Mouse (Mus musculus) adrenal gland, postnatal 25 days (tissue): ENCODE measurements around the gene Dnajb12. TPM values are rescaled to one million over a fixed set of nuclear protein-coding genes. Genes with fewer than 3 reads are reported as not detected.

Source experiments
- DNase-seq: peaks from one replicate; pipeline ENCODE4 v3.0.0; 2021; ENCODE audit warnings: mixed read lengths
- total RNA-seq: library from RNA; stranded (reverse); gene quantifications from 2 replicates; pipeline ENCODE4 v1.2.3, GENCODE M21; 2021

The Dnajb12 gene
- total RNA-seq, 1 experiment from 2014 or later = 69.2 TPM

DNA sequence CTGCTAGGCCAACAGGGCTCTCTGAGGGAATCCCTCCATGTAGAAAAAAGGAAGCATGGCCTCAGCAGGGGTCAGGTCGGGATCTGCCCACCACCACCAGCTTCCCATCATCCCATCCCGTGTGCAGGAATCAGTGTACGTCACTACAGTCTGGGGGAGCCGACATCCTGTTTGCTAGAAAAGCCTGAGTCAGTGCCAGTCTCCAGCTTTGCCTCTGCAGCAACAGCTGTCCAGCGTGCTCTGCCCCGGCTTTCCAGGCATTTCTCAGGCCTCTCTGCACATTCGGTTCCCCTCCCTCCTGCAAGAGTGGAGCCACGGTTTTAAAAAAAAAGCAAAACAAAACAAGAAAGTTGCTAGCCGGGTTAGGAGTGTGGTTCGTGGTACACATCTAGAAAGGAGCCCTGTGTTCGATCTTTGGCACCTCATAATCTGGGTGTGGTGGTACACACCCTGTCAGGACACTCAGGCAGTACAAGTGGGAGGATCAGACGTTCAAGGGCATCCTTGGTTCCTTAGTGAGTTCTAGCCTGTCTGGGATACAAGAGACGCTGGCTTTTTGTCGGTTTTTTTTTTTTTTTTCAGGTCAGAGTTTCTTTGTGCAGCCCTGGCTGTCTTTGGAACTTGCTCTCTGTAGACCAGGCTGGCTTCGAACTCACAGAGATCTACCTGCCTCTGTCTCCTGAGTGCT, 40.3 kb downstream of the Dnajb12 start:
- no peak for DNase-seq

DNA sequence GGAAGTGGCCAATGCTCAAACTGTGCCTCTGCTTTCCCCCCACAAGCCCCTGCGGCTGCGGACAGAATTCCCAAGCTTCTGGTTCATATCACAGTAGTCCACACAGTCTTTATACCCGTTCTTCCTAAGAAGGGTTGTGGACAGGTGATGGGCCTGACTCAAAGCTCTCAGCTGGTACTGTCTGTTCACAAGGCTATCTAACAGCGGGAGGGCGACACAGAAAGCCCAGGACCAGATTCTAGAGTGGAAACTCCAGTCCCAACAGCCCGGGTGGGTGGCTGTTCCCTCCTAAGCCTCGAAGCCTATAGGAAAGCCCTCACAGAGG, 41.1 kb downstream of the Dnajb12 start:
- no peak for DNase-seq

DNA sequence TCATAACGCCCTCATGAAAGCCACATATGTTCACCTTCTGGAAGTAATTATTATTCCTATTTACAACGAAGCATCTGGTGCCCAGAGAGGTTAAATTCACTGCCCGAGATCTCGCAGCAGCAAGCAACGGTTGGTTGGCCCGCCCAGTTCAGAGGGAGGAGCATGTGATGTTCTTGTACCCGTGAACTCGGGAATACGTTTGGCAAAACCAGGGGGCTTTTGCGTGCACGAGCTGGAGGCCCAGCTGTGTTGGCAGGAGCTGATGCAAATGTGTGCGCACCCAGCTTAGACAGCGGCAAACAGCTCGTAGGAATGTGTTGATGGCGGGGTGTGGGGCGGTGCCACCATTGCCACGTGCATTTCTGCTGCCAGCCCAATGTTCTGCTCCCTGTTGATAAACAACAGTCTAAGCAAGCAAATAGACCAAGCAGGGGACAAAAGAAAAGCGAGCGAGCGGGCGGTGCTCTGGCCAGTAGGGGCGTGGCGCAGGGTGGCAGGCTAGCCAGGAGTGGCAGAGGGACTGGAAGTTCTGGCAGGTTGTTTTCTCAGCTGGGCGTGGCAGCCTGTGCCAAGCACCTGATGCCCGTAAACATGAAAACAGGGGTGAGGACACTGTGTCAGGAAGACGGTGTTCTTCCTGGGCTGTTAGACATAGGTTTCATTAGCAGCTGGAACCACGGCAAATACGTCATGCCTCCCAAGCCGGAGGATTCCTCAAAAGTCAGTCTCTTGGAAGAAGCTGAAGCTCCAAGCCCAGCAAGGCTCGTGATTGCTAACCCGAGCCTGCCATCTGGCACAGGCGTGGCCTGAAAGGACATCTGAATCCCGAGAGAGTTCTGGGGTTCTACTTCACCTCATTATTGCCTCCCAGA, 41.7 kb downstream of the Dnajb12 start:
- DNase-seq = peak; percentile 78

DNA sequence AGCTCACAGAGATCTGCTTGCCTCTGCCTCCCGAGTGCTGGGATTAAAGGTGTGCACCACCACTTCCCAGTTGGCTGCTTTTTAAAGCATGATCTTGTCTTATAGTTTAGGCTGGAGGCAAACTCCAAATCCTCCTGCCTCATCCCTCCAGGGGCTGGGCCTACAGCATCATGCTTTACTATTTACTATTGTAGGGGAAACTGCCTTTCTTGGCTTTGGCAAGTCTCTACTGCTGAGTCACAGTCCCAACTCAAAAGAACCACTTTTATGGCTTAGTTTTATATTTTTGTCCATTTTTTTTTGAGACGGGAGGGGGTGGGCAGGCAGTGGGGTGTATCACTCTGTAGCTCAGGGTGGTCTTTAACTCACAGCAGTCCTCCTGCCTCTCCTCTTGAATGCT, 44.1 kb downstream of the Dnajb12 start:
- DNase-seq = no peak

DNA sequence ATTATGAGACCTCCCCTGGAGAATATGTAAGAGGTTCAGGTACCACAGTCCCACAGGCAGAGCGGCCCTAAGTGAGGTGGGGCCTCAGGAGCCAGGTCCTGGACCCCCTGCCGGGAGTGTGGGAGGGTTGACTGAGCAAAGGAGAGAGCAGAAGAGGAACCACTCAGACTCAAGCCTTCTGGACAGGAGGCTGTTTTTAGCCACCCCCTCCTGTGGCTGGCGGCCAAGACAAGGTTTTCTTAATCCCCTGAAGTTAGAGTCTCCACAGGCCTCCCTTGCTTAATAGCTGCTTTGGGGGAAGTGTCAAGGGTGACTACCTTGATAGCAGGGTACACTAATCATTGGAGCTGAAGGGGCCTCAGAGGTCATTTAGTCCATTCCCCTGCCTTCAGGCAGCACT, 44.9 kb downstream of the Dnajb12 start:
- DNase-seq = no peak

DNA sequence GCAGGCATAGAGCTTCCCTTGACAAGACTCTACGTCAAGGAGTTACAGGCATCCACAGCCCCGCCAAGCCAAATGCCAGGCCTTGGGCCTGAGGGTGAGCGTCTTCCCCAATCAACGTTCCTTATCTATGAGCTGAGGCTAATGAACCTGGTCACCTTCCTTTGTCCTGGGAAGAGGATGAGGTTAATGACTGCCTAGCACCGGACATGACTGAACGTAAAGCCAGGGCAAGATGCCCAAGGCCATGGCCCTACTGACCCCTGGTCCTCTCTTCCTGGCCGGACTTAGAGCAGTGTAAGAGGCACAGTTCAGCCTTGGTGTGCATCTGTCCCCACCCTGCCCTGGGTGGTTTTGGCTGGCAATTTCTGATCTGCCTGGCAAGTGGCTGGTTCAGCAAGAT, 49.8 kb downstream of the Dnajb12 start:
- DNase-seq = no peak

DNA sequence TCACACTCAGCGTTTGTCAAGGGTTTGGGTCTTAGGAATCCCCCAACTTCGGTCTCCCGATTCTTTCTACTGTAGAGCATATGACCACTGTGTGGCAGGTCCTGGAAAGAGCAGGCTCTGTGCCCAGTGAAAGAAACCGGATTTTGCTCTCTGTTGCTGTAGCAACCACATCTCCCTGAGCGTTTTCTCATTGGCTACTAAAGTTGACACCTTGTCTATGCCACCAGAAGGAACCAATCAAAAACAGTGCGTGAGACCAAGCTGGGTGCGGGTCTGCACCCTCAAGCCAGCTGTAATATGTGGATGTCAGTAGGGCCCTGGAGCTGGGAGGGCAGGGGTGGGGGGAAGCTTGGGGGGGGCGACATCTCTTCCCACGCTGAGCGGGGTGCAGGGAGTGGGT, 51.6 kb downstream of the Dnajb12 start:
- no peak for DNase-seq

DNA sequence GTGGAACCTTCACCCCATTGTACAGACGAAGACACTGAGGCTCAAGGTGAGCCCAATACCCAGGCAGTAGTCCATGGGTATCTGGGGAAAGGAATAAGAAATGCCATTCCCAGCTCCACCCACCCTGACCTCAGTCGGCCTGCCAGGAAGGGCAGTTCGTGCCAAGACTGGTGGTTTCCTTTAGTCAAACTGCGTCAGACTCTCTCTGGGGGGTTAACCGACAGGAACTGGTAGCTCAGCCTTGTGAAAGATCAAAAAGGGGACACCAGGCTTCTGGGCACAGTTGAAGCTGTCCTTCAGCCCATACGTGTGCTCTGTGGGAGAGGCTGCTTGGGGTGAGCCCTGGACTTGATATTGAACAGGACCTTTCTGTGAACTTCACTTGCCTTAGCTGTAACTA, 53.2 kb downstream of the Dnajb12 start:
- DNase-seq = no peak

DNA sequence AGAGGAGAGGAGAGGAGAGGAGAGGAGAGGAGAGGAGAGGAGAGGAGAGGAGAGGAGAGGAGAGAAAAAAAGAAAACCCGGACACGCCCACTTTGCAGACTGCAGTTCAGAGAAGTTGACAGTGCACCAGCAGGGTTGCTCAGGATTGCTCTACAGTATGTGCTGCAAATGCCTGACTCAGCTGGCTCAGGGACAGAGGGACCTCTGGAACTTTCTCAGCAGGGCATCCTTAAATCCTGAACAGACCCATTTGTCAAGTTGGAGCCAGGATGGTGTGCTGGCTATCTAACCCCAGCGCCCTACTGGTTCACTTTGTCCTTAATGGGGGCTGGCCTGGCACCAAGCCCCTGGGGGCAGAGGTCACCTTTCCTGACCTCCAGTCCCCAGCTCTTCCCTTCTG, 54.7 kb downstream of the Dnajb12 start:
- DNase-seq = no peak

DNA sequence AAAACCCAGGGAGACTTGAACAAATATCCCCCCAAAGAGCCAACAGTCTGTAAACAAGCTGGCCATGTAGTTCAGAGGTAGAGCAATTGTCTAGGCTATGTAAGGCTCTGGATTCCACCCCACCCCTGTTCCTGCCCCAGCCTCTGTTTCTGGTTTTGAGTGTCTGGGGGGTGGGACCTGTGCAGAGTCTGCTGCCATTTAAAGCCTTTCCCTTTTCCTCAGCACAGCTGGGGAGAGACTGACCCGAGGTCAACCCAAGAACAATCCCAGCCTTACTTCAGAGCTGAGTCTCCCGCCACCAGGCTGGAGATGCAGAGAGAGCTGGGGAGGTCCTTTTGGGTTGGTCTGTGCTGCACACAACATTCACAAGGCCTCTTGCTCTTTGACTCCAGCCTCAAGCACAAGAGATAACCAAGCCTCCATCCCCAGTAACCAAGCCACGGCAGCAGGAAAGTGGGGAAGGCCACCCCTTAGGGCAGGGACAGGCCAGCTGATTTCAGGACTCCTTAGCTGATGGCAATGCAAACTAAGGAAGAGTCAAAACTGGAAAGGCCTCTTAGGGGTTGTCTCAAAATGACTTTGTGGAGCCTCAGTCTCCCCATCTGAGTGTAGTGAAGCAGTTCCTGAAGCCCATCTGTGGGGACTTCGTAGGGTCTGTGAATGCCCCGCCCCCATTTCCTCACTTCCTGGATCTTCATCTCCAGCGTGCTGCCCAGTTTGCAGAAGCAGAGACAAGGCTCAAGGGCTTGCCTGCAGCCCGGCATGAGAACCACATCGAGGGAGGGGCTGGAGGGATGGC, 56.9 kb downstream of the Dnajb12 start:
- DNase-seq = no peak

DNA sequence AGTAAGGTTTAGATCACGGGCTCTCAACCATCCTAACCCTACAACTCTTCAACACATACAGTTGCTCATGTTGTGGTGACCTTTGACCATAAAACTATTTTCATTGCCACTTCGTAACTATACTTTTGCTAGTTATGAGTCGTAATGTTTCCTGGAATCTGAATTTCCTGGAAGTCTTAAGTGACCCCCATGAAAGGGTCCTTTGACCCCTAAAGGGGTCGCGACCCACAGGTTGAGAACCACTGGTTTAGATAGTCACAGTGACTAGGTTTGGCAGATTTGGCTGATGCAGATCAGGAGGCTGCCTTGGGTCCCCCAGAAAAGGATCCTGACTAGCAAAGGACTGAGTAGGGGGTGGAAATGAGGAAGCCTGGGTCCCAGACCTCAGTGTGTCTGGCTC, 59.3 kb downstream of the Dnajb12 start:
- no peak for DNase-seq

DNA sequence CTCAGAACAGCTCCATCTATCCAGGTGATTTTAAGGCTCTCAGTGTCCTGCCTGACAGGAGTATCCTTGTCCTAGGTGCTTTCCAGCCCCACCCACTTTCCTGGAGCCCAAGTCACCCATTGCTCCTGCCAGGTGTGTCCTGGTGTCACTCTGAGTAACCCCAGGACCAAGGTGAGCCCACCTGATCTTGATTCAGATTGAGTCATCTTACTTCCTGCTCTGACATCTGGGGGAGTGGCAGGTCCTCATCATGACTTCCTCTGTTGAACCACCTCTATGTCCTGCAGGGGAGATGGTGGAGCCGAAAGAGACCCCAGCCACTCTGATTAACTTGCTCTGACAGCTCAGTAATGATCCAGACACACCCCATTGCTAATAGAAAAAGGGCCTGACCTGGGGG, 59.7 kb downstream of the Dnajb12 start:
- DNase-seq = no peak

DNA sequence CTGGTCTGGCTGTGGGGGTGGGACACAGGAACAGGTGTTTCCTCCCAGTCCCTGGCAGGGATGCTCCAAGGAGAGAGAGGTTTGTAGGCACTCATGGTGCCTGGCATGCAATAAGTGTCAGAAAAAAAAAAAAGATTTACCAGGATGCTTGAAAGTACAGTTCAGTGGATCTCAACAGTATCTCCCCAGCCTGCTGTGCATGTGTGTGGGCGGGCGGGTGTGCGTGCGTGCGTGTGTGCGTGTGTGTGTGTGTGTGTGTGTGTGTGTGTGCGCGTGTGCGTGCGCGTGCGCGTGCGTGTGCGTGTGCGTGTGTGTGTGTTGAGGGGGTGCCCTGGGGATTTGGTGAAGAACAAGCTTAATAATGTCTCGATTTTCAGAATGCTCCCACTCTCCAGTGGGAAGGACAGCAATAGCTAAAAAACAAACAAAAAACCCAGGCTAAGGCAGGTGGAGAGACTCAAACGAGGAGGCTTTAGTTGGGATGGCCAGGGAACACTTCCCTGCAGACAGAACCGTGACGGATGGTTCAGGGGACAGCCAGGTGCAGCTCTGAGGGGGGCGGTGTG, 63.0 kb downstream of the Dnajb12 start:
- no peak for DNase-seq

DNA sequence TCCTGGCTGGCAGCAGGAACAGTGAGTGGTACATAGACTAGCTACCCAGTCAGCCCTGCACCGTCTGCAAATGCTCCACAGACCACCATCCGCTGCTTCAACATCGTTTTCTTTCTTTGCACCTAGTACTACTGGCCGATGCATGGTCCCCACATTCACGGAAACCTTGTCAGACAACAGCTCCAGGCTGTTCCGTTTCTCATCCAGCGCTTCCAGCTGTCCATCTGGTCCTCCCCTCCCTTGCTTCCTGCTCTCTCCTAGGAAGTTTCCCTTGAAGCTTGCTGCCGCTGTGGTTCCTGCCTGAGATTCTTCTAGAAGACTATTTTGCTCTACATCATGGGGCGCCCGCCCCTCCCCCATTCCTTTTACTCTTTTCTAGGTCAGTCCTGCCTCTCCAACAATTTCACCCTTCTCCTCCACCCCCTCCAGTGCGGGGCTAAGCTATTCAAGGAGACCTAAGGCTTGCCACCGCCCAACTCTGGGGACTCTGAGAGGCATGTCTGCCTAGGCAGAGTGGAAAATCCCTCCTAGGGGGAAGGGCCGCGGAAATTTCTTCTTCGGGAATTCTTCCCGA, 63.6 kb downstream of the Dnajb12 start:
- DNase-seq = peak; percentile 49

DNA sequence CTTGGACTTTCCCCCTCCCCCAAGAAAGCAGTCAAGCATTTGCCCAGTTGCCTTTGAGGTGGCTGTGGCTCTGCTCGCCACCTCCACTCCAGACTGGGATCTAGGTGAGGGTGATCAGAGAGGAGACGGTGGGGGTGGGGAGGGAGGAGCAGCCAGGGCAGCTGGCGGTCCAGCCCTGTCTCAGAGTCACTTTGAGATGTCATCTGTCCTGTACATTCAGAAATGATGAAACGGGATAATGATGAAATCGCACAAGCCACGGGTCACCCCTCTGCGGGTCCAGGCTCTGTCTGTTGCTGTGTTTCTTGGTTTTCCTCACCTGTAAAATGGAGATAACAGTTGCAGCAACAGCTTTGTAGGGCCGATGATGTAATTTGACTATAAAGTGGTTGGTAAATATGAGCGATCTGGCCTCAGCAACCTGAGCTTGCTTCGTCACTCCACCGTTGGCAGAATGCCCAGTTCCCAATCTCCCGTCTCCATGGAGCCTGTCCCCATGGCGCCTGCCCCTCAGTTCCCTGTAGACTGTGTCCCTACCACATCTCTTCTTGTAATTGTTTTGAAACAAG, 64.1 kb downstream of the Dnajb12 start:
- peak; percentile 90 for DNase-seq

DNA sequence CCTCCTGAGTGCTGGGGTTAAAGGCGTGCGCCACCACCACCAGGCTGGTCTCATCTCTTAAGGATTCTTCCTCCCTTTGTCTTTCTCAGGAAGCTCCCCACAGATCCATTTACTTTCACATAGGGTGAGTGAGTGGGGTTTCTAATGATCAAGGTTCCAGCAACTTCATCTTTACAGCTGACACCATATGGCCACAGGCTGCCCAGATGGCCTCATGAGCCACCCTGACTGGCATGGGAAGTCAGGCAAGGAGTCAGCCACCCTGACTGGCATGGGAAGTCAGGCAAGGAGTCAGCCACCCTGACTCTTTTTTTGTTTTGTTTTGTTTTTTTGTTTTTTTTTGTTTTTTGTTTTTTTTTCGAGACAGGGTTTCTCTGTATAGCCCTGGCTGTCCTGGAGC, 66.1 kb downstream of the Dnajb12 start:
- DNase-seq = no peak

DNA sequence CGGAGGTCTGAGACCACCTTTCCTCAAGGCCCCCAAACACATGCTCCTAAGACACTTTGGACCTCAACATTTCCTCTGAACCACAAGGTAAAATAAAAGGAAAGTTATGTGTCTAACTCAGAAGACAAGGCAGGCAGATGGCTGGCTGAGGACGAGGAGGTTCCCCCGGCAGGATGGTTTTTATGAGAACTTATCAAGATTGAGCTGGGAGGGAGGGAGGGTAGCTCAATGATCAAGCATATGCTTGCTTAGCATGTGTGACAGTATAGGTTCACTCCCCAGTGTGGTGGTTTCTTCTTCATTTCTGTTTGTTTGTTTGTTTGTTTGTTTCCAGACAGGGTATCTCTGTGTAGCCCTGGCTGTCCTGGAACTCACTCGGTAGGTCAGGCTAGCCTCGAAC, 67.0 kb downstream of the Dnajb12 start:
- no peak for DNase-seq

DNA sequence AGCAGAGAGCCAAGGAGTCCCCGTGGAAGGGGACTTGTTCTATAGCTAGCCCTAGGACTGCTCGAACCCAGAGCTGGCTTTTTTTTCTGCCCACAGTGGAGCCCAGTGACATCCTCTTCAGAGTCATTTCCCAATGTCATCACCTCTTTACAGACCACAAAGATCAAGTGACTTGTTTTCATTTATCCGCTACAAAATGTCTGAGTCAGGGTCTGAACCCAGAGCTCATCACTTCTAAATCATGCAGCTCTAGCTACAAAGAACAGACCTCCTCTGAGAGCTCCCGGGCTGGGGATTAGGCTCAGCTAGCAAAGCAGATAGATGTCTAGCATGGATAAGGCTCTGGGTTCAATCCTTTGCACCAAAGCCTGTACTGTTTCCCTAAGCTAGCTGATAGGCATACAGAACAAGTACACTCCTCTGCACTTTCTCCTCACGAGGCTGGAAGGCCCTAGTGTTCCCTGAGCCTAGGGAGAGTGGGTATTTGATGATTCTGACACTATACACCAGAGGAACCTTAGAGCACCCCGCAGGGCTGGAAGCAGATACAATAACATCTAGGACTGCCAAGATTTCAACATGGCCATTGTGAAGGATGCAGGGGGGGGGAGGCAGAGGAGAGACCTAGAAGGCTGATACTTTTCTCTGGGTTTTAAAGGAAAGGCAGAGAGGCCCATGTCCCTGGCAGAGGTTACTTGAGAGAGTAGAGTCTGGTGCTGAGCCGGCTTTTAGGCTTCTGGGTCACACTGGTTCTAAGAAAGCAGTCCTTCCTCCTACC, 68.1 kb downstream of the Dnajb12 start:
- no peak for DNase-seq

DNA sequence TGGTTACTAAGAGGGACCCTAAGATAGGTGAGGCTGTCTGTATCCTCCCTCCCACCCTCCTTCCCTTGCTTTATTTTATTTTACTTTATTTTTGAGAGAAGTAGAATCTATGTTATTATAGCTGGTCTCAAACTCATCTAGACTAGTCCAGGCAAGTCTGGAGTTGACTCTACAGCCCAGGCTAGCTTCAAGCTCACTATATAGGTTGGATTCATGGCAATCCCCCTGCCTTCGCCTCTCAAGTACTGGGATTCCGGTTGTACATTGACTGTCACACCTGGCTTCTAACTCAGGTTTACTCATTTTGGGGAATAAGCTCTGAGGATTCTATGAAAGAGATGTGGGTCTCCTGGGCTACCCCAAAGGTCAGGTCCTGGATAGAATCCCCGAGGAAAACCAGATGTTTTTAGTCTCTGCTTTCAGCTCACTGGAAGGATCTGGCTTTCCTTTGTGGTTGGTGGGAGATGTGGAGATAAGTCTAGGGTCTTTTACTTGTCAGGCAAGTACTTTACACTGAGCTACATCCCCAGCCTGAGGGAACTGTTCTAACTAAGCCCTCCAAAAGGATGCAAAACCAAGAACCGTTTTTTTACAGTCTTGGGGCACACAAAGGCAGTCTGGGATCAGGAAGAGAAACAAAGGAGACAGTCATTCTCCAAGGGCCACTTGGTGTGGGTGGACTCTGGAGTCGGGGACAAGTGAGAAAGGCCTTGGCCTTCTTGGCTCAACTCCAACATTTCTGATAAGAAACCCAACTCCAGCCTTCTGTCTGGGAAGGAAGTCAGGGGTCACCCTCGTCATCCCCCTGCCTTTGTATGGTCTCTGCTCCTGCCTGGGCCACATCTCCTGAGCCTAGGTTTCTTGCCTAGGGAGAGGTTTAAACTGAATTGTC, 69.3 kb downstream of the Dnajb12 start:
- peak; percentile 38 for DNase-seq
